Mouse (Mus musculus) brain, embryonic 14.5 days (tissue): Measurements from ENCODE around the gene Hint1.

Source experiments
- CTCF ChIP-seq: fragments of 200-500 bp; IDR thresholded peaks from 2 replicates; pipeline ENCODE4 v1.5.1; 2012; ENCODE audit warnings: inconsistent platforms, mild to moderate bottlenecking, moderate library complexity, borderline replicate concordance; ENCODE audit not compliant: insufficient read depth, insufficient read length; ENCODE audit errors: extremely low read depth
- POLR2A ChIP-seq: fragments of 200-500 bp; IDR thresholded peaks from 2 replicates; pipeline ENCODE4 v1.6.1; 2012; ENCODE audit warnings: mild to moderate bottlenecking, inconsistent platforms, borderline replicate concordance; ENCODE audit not compliant: poor library complexity, insufficient read depth, insufficient read length, severe bottlenecking; ENCODE audit errors: extremely low read depth

GRCm38 (mm10) chr11:54903940-54904706 lies 37.9 kb downstream of the Hint1 start:
- no peak for TF ChIP-seq CTCF
- no peak for TF ChIP-seq POLR2A
